Mouse (Mus musculus) embryo, embryonic 11 days (tissue): ENCODE measurements around the gene Ccnyl1.

ENCODE experiments used
- DNase-seq: peaks from one replicate; pipeline ENCODE4 v3.0.0-alpha.2; 2015

Gene Ccnyl1

GRCm38 (mm10) chr1:64705230-64705629 is 15.0 kb downstream of the Ccnyl1 start:
- peak; percentile 74 for DNase-seq

GRCm38 (mm10) chr1:64706610-64707009 is 16.4 kb downstream of the Ccnyl1 start:
- DNase-seq = no peak

- peak; percentile 44 for DNase-seq
Measured at GRCm38 (mm10) chr1:64709891-64710290, 19.6 kb downstream of the Ccnyl1 start.

DNA sequence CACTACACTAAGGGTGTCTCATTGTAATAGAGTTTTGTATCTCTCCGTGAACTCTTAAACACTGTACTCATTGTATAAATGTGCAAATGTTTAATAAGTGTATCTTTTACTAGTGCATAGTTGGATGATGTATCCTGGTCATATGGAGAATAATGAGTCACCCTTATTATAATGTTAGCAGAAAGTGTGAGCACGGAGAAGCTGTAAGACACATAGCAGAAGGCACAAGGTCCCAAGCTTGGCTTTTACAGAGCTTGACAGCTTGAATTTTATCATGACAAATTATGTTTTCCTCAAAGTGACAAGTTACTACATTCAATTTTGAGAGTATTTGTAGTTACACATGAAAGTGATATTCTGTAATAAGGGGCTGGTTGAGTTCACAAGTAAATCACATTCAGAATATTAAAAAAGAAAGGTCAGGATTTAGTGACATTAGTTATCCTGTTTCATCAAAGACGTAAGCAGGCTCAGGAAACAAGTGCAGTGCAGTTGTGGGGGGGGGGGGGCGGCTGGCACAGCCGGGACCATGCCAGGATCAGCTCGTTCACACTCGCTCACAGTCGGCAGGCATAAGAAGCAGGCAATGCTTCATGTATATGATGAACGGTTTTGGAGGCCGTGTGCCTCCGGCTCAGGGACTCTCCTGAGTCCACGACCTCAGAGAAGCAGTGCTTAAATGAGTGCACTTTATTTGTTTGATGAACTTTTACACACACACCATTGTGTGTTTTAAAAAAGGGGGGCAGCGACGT is 21.9 kb downstream of the Ccnyl1 start:
- DNase-seq = no peak

GRCm38 (mm10) chr1:64715458-64715857 is 25.2 kb downstream of the Ccnyl1 start:
- no peak for DNase-seq

GRCm38 (mm10) chr1:64716589-64717304 is 26.5 kb downstream of the Ccnyl1 start:
- no peak for DNase-seq

- DNase-seq = peak; percentile 50
Measured at GRCm38 (mm10) chr1:64717504-64717903, 27.2 kb downstream of the Ccnyl1 start.

DNA sequence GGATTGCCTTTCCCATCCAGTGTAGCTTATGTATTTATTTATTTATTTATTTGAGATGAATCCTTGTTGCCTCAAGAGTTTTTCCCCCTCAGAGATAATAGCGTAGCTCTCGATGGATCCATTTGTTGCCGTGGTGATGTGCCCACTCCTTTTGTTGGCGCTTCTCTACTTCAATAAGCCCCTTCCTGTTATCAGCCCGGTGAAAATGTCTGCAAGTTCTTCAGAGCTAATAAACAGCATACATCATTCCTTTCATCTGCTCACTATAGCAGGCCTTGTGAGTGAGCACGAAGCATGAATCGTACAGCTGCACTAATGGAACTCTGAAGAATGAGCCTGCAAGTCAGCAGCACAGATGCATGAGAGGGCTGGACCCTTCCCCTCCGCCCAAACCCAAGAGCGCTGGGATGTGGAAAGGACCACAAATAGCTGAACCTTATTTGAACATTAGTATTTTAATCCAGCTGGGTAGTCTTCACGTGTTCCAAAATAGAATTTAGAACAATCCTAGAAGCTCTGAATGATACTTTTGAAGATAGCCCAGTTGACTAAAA is 30.9 kb downstream of the Ccnyl1 start:
- no peak for DNase-seq

DNA sequence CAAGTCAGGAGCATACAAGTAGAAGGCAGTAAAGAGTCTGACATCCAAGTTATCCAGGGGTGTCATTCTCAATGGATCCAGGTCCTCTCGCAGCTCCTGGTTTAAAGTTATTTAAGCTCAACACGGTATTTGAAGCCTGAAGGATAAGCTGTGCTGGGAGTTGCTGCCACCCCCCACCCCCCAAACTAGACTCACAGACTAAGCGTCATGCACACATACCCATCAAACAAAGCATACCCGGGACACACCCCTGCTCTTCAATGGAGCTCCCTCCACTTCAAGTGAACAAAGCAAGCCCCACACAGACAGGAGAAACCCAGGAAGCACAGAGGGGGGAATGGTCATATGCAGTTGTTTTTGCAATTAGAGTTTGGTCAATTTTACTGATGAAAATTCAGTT is 39.8 kb downstream of the Ccnyl1 start:
- no peak for DNase-seq

- DNase-seq = no peak
Measured at GRCm38 (mm10) chr1:64731341-64732020, 41.2 kb downstream of the Ccnyl1 start.

GRCm38 (mm10) chr1:64732161-64732560 is 41.9 kb downstream of the Ccnyl1 start:
- no peak for DNase-seq

DNA sequence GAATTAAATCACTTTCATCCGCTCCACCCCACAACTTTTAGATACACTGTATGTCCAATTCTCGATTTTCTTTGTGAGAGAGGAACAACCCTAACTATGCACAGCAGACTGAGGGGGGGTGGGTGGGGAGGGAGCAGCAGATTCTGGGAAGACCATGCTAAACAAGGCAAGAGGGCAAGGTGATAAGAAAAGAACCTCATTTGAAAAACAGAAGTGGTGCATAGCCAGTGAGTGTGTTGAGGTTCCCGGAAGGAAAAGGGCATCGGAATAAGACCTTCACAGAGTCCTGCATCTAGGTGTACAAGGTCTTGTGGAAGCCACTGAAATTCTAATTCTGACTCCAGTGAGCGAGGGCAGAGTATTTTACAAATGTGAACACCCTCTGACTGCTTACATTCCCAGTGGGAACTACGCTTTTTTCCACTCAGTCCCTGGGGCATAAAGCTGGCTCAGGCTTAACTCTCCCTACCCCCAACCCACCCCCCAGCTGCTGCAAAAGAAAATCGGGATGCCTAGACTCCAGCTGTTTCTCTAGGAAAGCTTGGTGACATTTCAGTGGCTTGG is 42.5 kb downstream of the Ccnyl1 start:
- no peak for DNase-seq

DNA sequence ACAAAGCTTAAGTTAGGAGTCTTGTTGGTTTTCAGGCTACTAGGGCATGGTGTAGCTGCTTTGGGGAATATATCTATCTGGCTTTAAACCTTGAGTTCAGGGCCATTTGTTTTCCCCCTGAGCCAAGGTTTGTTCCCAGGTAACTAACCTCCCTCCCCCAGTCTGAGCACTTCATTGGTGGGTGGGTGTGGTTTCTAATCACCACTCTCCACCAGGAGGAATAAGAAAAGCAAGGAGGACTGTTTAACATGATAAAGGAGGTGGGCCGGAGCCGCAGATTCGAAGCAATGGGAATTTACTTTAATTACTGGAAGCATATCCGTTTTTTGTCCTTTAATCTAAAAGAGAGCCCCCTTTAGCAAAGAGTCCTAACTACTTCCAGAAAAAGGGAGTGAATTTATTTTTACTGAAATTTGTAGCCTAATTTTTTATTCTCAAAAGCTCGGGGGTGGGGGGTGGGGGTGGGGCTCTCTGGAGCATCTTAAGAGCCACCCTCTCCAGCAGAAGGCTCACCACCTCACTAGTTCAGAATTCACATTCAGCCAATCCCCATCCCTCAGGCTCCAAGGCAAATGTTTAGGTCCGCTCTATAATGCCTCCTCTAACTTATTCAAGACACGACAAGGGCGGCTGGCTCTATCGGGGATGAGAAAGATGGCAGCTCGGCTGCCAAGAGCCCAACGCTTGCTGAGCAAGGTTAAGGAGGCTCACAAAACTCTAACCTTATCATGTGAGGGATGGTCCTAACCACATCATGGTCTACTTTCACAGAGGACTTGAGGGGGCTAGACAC is 43.4 kb downstream of the Ccnyl1 start:
- peak; percentile 33 for DNase-seq

GRCm38 (mm10) chr1:64734771-64735750 is 44.8 kb downstream of the Ccnyl1 start:
- peak; percentile 78 for DNase-seq

GRCm38 (mm10) chr1:64735781-64736680 is 45.8 kb downstream of the Ccnyl1 start:
- peak; percentile 81 for DNase-seq

DNA sequence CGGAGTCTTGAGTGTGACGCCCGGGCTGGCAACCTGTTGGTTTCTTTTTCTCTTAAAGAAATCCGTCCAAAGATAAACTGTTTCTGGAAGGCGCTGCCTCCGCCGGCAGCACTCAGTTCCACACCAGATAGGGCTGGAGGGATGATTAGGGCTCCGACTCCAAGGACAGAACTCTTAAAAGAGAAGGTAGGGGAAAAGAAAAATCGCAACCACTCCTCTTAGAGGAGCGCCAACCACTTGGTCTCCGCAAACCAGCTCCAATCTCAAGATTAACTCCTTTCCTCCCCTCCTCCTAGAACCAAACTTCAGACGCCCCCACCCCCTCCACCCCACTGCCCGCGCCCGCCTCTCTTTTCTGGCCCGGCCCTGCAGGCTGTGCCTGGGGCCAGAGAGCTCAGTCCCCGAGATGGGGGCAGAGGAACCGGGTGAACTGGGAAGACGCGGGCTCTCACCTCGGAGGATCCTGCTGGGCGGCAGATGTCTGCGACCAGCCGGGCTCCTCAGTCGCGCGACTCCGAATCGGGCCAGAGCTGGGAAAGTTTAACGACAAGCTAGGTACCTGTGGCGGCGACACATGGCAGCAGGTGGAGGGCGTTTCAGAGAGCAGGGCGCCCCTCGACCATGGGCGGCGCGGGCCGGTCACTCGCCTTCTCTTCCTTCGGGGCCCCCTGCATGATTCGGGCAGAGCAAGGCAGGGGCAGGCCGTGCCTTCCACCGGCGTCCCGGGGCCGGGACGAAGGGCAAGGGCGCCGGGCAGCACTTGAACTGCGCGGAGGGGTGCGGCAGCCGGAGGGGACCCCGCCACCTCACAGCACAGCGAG is 46.6 kb downstream of the Ccnyl1 start:
- DNase-seq = peak; percentile 43

DNA sequence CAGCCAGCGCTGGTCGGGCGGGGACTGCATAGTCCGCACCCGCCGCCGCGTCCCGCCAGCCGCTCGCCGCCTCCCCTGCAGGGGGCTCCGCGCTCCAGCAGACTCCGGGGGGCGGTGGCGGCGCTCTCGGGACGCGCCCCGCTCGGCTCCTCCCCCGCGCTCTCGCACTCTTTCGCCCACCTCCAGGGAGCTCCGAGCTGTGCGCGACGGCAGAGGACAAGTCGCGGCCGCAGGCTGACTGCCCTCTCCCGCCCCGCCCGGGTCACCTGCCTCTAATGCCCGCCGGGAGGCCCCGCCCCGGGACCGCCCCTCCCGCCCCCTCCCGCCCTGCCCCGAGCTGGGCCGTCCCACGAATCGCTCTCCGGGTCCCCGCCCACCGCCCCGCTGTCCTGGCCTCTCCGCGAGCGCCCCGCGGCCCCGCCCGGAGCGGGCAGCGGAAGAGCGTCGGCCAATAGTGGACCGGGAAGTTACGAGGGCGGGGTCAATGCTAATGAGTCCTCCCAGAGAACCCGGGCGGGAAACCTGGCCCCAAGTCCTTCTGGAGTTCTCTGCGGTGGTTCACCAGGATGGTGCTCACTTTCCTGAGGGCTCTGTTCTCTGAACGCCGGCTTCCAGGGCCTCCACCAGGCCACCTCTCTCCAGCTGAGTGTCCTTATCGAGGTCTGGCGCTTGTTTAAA is 47.4 kb downstream of the Ccnyl1 start, which contains the start of gene Fzd5:
Gene Fzd5 (minus strand): TSS at position 250 of the 678 bp plus-strand sequence.
- DNase-seq = peak; percentile 98

DNA sequence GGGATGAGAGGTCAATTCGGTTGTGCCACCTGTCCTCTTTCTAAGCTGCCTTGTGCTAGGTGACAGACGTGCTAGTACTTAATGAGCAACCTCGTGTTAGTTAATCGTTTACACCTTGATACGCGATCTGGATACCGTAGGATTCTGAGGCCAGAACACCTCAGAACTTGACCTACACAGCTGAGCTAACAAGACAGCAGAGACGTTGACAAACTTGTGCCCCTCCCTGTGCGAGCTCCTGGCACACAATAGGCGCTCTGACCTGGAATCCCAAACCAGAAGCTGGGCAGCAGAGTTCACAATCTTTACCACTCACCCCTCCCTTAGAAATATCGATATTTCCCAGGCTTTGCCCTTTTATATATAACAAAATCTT is 47.9 kb downstream of the Ccnyl1 start:
- DNase-seq = peak; percentile 42
